Mouse (Mus musculus) T-helper 2 cell (primary cell): ENCODE data around the gene Rcor1.

Experiments used
- in situ Hi-C: fragments of 300-600 bp; cut with MboI, MseI; formaldehyde crosslinking; loops from one replicate; pipeline ENCODE4 v1.15.1; 2025; ENCODE audit warnings: high pct_unique_total_duplicates

Rcor1 gene

GRCm38 (mm10) chr12:111038976-111039612, at the start of gene Rcor1:
Rcor1 (plus strand) TSS chr12:111039351.
- in situ Hi-C loops, result loop anchor here (5.0 kb wide), 1 partner anchor 442 kb away; no protein-coding TSS in a partner anchor

GRCm38 (mm10) chr12:110989409-110989808, 49.7 kb upstream of the Rcor1 start:
- in situ Hi-C loops, result no loop called here

GRCm38 (mm10) chr12:110990500-110990899, 48.7 kb upstream of the Rcor1 start:
- in situ Hi-C loops, result no loop called here

- in situ Hi-C loops, result no loop called here
Measured at GRCm38 (mm10) chr12:110991361-110992127, 47.6 kb upstream of the Rcor1 start.

- in situ Hi-C loops, result no loop called here
Measured at GRCm38 (mm10) chr12:110992128-110992553, 47.0 kb upstream of the Rcor1 start.

- in situ Hi-C loops, result no loop called here
Measured at GRCm38 (mm10) chr12:110992771-110993170, 46.4 kb upstream of the Rcor1 start.

GRCm38 (mm10) chr12:110993226-110993625, 45.9 kb upstream of the Rcor1 start:
- in situ Hi-C loops, result no loop called here

GRCm38 (mm10) chr12:110994666-110995065, 44.5 kb upstream of the Rcor1 start:
- in situ Hi-C loops, result no loop called here

- in situ Hi-C loops, result no loop called here
Measured at GRCm38 (mm10) chr12:110998092-110998491, 41.1 kb upstream of the Rcor1 start.

- in situ Hi-C loops, result no loop called here
Measured at GRCm38 (mm10) chr12:110999820-111000219, 39.3 kb upstream of the Rcor1 start.

- in situ Hi-C loops, result no loop called here
Measured at GRCm38 (mm10) chr12:111000956-111001355, 38.2 kb upstream of the Rcor1 start.

- in situ Hi-C loops, result no loop called here
Measured at GRCm38 (mm10) chr12:111004142-111004541, 35.0 kb upstream of the Rcor1 start.

- in situ Hi-C loops, result no loop called here
Measured at GRCm38 (mm10) chr12:111005803-111006202, 33.3 kb upstream of the Rcor1 start.

- in situ Hi-C loops, result no loop called here
Measured at GRCm38 (mm10) chr12:111006339-111006738, 32.8 kb upstream of the Rcor1 start.

- in situ Hi-C loops, result no loop called here
Measured at GRCm38 (mm10) chr12:111007134-111008103, 31.7 kb upstream of the Rcor1 start.

GRCm38 (mm10) chr12:111008500-111009490, 30.4 kb upstream of the Rcor1 start:
- in situ Hi-C loops, result no loop called here

GRCm38 (mm10) chr12:111009615-111010257, 29.4 kb upstream of the Rcor1 start:
- in situ Hi-C loops, result no loop called here

GRCm38 (mm10) chr12:111016807-111017206, 22.3 kb upstream of the Rcor1 start:
- in situ Hi-C loops, result no loop called here

GRCm38 (mm10) chr12:111018068-111018467, 21.1 kb upstream of the Rcor1 start:
- in situ Hi-C loops, result no loop called here

GRCm38 (mm10) chr12:111019086-111019485, 20.1 kb upstream of the Rcor1 start:
- in situ Hi-C loops, result no loop called here
